Mouse (Mus musculus): ENCODE data around the gene Sprr1a. TPM values are rescaled to one million over a fixed set of nuclear protein-coding genes. Genes with fewer than 3 reads are reported as not detected.

The Sprr1a gene
- polyA plus RNA-seq, 1 experiment from 2014 or later, result not detected

- Histone ChIP-seq H3K27me3 (ENCODE audit: low read depth, poor library complexity, severe bottlenecking) (no peaks in the 10 kb centered on the region), H3K27ac (no peak overlapping the region), H3K4me1 (no peaks in the 10 kb centered on the region), H3K9me3 (replicated peaks) (no peaks in the 10 kb centered on the region), H3K4me3 (no peak overlapping the region), H3K36me3 (no peaks in the 10 kb centered on the region)
- 89% methylated on average over 5 of the region's 5 CpGs for WGBS
- DNase-seq (ENCODE audit: low spot score), result no peak
Measured at GRCm38 (mm10) chr3:92455151-92455550, 30.5 kb downstream of the Sprr1a start.

GRCm38 (mm10) chr3:92440177-92440576, 45.5 kb downstream of the Sprr1a start:
- Histone ChIP-seq H3K36me3 (no peaks in the 10 kb centered on the region), H3K27me3 (ENCODE audit: low read depth, poor library complexity, severe bottlenecking) (no peaks in the 10 kb centered on the region), H3K27ac (no peak overlapping the region), H3K4me1 (no peaks in the 10 kb centered on the region), H3K9me3 (replicated peaks) (no peaks in the 10 kb centered on the region), H3K4me3 (no peak overlapping the region)
- DNase-seq (ENCODE audit: low spot score), result no peak
- 89% methylated on average over 3 of the region's 3 CpGs for WGBS

GRCm38 (mm10) chr3:92438689-92439088, 47.0 kb downstream of the Sprr1a start, which contains the start of gene Sprr1b:
TSS of gene Sprr1b (minus strand) at chr3:92438789.
- WGBS, result 90% methylated on average over 3 of the region's 3 CpGs
- H3K9me3 ChIP-seq (replicated peaks), result no peaks in the 10 kb centered on the region
- no peak within 1 kb of the TSS for H3K27ac ChIP-seq
- DNase-seq (ENCODE audit: low spot score), result no peak
- no peaks in the 10 kb centered on the region for H3K4me1 ChIP-seq
- H3K27me3 ChIP-seq (ENCODE audit: low read depth, poor library complexity, severe bottlenecking), result no peaks in the 10 kb centered on the region
- no peaks in the 10 kb centered on the region for H3K36me3 ChIP-seq
- no peak within 1 kb of the TSS for H3K4me3 ChIP-seq

Other genes with a start within 250 kb of the Sprr1a start
- not detected in 2 replicates for gene Sprr2a3, start 200.5 kb downstream of the Sprr1a start, polyA plus RNA-seq (2016; fragmentation: Nextera tagmentation; extraction: Ambion mirVana)
- not detected in 2 replicates for gene Sprr2b, start 169.3 kb downstream of the Sprr1a start, polyA plus RNA-seq (2016; fragmentation: Nextera tagmentation; extraction: Ambion mirVana)
- not detected in 2 replicates for gene Sprr2d, start 146.8 kb downstream of the Sprr1a start, polyA plus RNA-seq (2016; fragmentation: Nextera tagmentation; extraction: Ambion mirVana)
- not detected in 2 replicates for gene Sprr2e, start 133.8 kb downstream of the Sprr1a start, polyA plus RNA-seq (2016; fragmentation: Nextera tagmentation; extraction: Ambion mirVana)
- not detected in 2 replicates for gene Sprr2f, start 120.7 kb downstream of the Sprr1a start, polyA plus RNA-seq (2016; fragmentation: Nextera tagmentation; extraction: Ambion mirVana)
- not detected in 2 replicates for gene Sprr2h, start 100.2 kb downstream of the Sprr1a start, polyA plus RNA-seq (2016; fragmentation: Nextera tagmentation; extraction: Ambion mirVana)
- gene Sprr2i, start 77.9 kb downstream of the Sprr1a start, polyA plus RNA-seq (2016; fragmentation: Nextera tagmentation; extraction: Ambion mirVana), result not detected in 2 replicates
- gene Sprr2j-ps, start 67.8 kb downstream of the Sprr1a start, polyA plus RNA-seq (2016; fragmentation: Nextera tagmentation; extraction: Ambion mirVana), result not detected in 2 replicates
- gene Gm9774, start 56.5 kb downstream of the Sprr1a start, polyA plus RNA-seq (2016; fragmentation: Nextera tagmentation; extraction: Ambion mirVana), result 7.4 and 9.1 TPM in 2 replicates
- not detected in 2 replicates for gene Sprr2k, start 53.3 kb downstream of the Sprr1a start, polyA plus RNA-seq (2016; fragmentation: Nextera tagmentation; extraction: Ambion mirVana)
- gene Sprr1b, start 47.1 kb downstream of the Sprr1a start, polyA plus RNA-seq (2016; fragmentation: Nextera tagmentation; extraction: Ambion mirVana), result not detected in 2 replicates
- not detected in 2 replicates for gene Sprr3, start 27.2 kb downstream of the Sprr1a start, polyA plus RNA-seq (2016; fragmentation: Nextera tagmentation; extraction: Ambion mirVana)
- gene Sprr4, start 14.6 kb upstream of the Sprr1a start, polyA plus RNA-seq (2016; fragmentation: Nextera tagmentation; extraction: Ambion mirVana), result not detected in 2 replicates
- gene 2310046K23Rik, start 48.6 kb upstream of the Sprr1a start, polyA plus RNA-seq (2016; fragmentation: Nextera tagmentation; extraction: Ambion mirVana), result not detected in 2 replicates
- not detected in 2 replicates for gene Ivl, start 87.8 kb upstream of the Sprr1a start, polyA plus RNA-seq (2016; fragmentation: Nextera tagmentation; extraction: Ambion mirVana)
- not detected in 2 replicates for gene Smcp, start 103.1 kb upstream of the Sprr1a start, polyA plus RNA-seq (2016; fragmentation: Nextera tagmentation; extraction: Ambion mirVana)
- gene 2210017I01Rik, start 121.6 kb upstream of the Sprr1a start, polyA plus RNA-seq (2016; fragmentation: Nextera tagmentation; extraction: Ambion mirVana), result not detected in 2 replicates
- not detected in 2 replicates for gene Lce6a, start 135.8 kb upstream of the Sprr1a start, polyA plus RNA-seq (2016; fragmentation: Nextera tagmentation; extraction: Ambion mirVana)
- not detected in 2 replicates for gene Lce1a1, start 162.4 kb upstream of the Sprr1a start, polyA plus RNA-seq (2016; fragmentation: Nextera tagmentation; extraction: Ambion mirVana)
- not detected in 2 replicates for gene Lce1b, start 171.0 kb upstream of the Sprr1a start, polyA plus RNA-seq (2016; fragmentation: Nextera tagmentation; extraction: Ambion mirVana)
- gene Lce1a2, start 184.4 kb upstream of the Sprr1a start, polyA plus RNA-seq (2016; fragmentation: Nextera tagmentation; extraction: Ambion mirVana), result not detected in 2 replicates
- gene Lce1c, start 193.4 kb upstream of the Sprr1a start, polyA plus RNA-seq (2016; fragmentation: Nextera tagmentation; extraction: Ambion mirVana), result not detected in 2 replicates
- not detected in 2 replicates for gene Lce1d, start 201.3 kb upstream of the Sprr1a start, polyA plus RNA-seq (2016; fragmentation: Nextera tagmentation; extraction: Ambion mirVana)
- gene Lce1e, start 223.2 kb upstream of the Sprr1a start, polyA plus RNA-seq (2016; fragmentation: Nextera tagmentation; extraction: Ambion mirVana), result not detected in 2 replicates
- not detected in 2 replicates for gene Lce1f, start 234.5 kb upstream of the Sprr1a start, polyA plus RNA-seq (2016; fragmentation: Nextera tagmentation; extraction: Ambion mirVana)

Data from limb, embryonic 10.5 days (tissue).